Mouse (Mus musculus) hindbrain, embryonic 10.5 days (tissue): ENCODE results near the gene Smcr8. TPM values are rescaled to one million over a fixed set of nuclear protein-coding genes. Genes with fewer than 3 reads are reported as not detected.

Source experiments
- DNase-seq: peaks from one replicate; pipeline ENCODE4 v3.0.0-alpha.2; 2017; ENCODE audit warnings: low spot score
- H3K27ac ChIP-seq: fragments of 300-500 bp; sonication (generic); 2 replicates; pipeline ENCODE4 v1.5.1; 2016; ENCODE audit warnings: mild to moderate bottlenecking, moderate library complexity
- H3K27me3 ChIP-seq: fragments of 300-500 bp; sonication (generic); 2 replicates; pipeline ENCODE4 v1.6.1; 2016; ENCODE audit warnings: mild to moderate bottlenecking; ENCODE audit not compliant: poor library complexity, insufficient read depth, severe bottlenecking
- H3K36me3 ChIP-seq: fragments of 300-500 bp; sonication (generic); 2 replicates; pipeline ENCODE4 v1.6.1; 2016; ENCODE audit warnings: mild to moderate bottlenecking, moderate library complexity
- H3K4me1 ChIP-seq: fragments of 300-500 bp; sonication (generic); replicated peaks from 2 replicates; pipeline ENCODE4 v1.6.1; 2016; ENCODE audit warnings: mild to moderate bottlenecking
- H3K4me3 ChIP-seq: fragments of 300-500 bp; sonication (generic); 2 replicates; pipeline ENCODE4 v1.5.1; 2016; ENCODE audit warnings: mild to moderate bottlenecking, moderate library complexity
- H3K9me3 ChIP-seq: fragments of 300-500 bp; sonication (generic); 2 replicates; pipeline ENCODE4 v1.6.1; 2016; ENCODE audit warnings: mild to moderate bottlenecking, moderate library complexity
- WGBS: fragments of 180-500 bp; shearing (Covaris S2); methylation state at CpG from one replicate; pipeline ENCODE4 v1.1.7; 2016; 5-methylcytosine and 5-hydroxymethylcytosine counted together
- polyA plus RNA-seq: library from polyadenylated mRNA; unstranded; fragments of >200 nt; fragmentation: Nextera tagmentation; extraction: Ambion mirVana; gene quantifications from 2 replicates; pipeline ENCODE4 v1.2.1, GENCODE M21; 2016

Gene Smcr8
- polyA plus RNA-seq, 1 experiment from 2014 or later: 6.9 TPM

GRCm38 (mm10) chr11:60827241-60827945 is 50.1 kb downstream of the Smcr8 start:
- WGBS: 57% methylated on average over 4 of the region's 4 CpGs
- Histone ChIP-seq H3K36me3 (no peaks in the 10 kb centered on the region), H3K4me3 (no peak overlapping the region), H3K27me3 (no peaks in the 10 kb centered on the region), H3K27ac (no peak overlapping the region), H3K4me1 (peaks cover 8% of the 10 kb centered on the region), H3K9me3 (no peaks in the 10 kb centered on the region)
- DNase-seq: no peak

GRCm38 (mm10) chr11:60828903-60829302 is 51.6 kb downstream of the Smcr8 start:
- Histone ChIP-seq H3K4me1 (peaks cover 8% of the 10 kb centered on the region), H3K9me3 (no peaks in the 10 kb centered on the region), H3K36me3 (no peaks in the 10 kb centered on the region), H3K4me3 (no peak overlapping the region), H3K27ac (no peak overlapping the region), H3K27me3 (no peaks in the 10 kb centered on the region)
- DNase-seq: no peak
- WGBS: 41% methylated on average over 2 of the region's 2 CpGs

DNA sequence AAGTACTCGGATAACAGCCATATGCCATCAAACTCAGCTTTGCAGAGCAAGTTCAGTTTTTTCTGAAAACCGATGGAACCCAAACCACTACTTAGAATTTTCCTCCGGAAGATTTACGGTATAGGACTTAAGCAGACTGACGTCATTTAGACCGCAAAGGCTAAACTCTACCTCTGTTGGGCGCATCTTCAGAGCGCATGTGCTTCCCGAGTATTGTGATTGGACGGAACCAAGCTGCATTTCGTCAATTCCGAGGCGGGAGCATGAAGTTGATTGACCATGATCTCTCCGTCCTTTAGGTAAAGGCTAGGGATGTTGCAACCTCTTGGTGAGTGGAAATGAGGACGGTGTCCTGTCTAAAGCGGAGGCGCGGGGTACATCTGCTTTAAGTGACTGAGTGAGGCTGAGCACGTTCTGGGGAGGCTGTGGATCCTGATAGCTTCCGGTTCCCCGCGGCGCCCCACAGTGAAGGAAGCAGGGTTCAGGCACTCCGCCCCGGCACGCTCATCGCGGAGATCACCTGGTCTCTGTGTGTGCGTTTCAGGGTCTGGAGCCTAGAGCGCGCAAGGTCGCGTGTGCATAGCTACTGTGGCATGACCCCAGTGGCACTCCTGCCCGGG is 53.2 kb downstream of the Smcr8 start, which contains the start of gene Dhrs7b:
Gene Dhrs7b, plus strand, starts transcription at position 199 of the 620 bp plus-strand sequence.
- Histone ChIP-seq H3K4me3 (peak within 1 kb of the TSS; percentile 76), H3K4me1 (peaks cover 8% of the 10 kb centered on the region), H3K9me3 (no peaks in the 10 kb centered on the region), H3K27me3 (no peaks in the 10 kb centered on the region), H3K36me3 (peaks cover under 1% of the 10 kb centered on the region; the same call in 1 of the 2 replicates), H3K27ac (peak within 1 kb of the TSS; percentile 84)
- peak; percentile 83 for DNase-seq
- WGBS: under 1% methylated on average over 34 of the region's 34 CpGs

GRCm38 (mm10) chr11:60836897-60837296 is 59.6 kb downstream of the Smcr8 start:
- no peak for DNase-seq
- Histone ChIP-seq H3K9me3 (no peaks in the 10 kb centered on the region), H3K36me3 (peaks cover 16% of the 10 kb centered on the region), H3K27ac (no peak overlapping the region), H3K4me3 (no peak overlapping the region), H3K27me3 (no peaks in the 10 kb centered on the region), H3K4me1 (no peaks in the 10 kb centered on the region)
- 94% methylated on average over 6 of the region's 6 CpGs for WGBS

Other genes starting within 250 kb of the Smcr8 start
- gene Alkbh5, start 241.1 kb upstream of the Smcr8 start, polyA plus RNA-seq: 31.9 and 33.8 TPM in 2 replicates
- gene Llgl1, start 77.8 kb upstream of the Smcr8 start, polyA plus RNA-seq: 144 and 152 TPM in 2 replicates
- gene Flii, start 50.3 kb upstream of the Smcr8 start, polyA plus RNA-seq: 80.0 and 81.7 TPM in 2 replicates
- gene Mief2, start 49.1 kb upstream of the Smcr8 start, polyA plus RNA-seq: 14.8 and 16.9 TPM in 2 replicates
- gene Top3a, start 159 bp upstream of the Smcr8 start, polyA plus RNA-seq: 17.8 and 24.3 TPM in 2 replicates
- 60.0 and 78.6 TPM in 2 replicates for gene Shmt1, start 34.2 kb downstream of the Smcr8 start, polyA plus RNA-seq
- 31.4 and 33.0 TPM in 2 replicates for gene Dhrs7b, start 53.1 kb downstream of the Smcr8 start, polyA plus RNA-seq
- gene Tmem11, start 101.7 kb downstream of the Smcr8 start, polyA plus RNA-seq: 68.7 and 75.6 TPM in 2 replicates
- 22.1 and 26.3 TPM in 2 replicates for gene Natd1, start 137.2 kb downstream of the Smcr8 start, polyA plus RNA-seq
- gene Map2k3, start 154.5 kb downstream of the Smcr8 start, polyA plus RNA-seq: 55.9 and 67.5 TPM in 2 replicates
- gene Kcnj12, start 245.0 kb downstream of the Smcr8 start, polyA plus RNA-seq: 2.9 and 3.7 TPM in 2 replicates